Mouse (Mus musculus) erythroblast, embryonic 14.5 days (primary cell): Measurements from ENCODE around the gene Ndufaf7.

Source experiments
- GATA1 ChIP-seq: IDR thresholded peaks from 2 replicates; pipeline ENCODE4 v1.6.1; 2012; ENCODE audit warnings: low read length, inconsistent platforms, mixed read lengths
- TAL1 ChIP-seq: IDR thresholded peaks from 3 replicates; pipeline ENCODE4 v1.6.1; 2012; ENCODE audit warnings: low read length, inconsistent platforms, mixed read lengths

GRCm38 (mm10) chr17:78994382-78994781 lies 57.4 kb downstream of the Ndufaf7 start:
- TF ChIP-seq TAL1 (no peak), GATA1 (no peak)
